Mouse (Mus musculus): ENCODE measurements around the gene Aatk. TPM values are rescaled to one million over a fixed set of nuclear protein-coding genes. Genes with fewer than 3 reads are reported as not detected.

The Aatk gene
- polyA plus RNA-seq, 1 experiment from 2014 or later: 32.2 TPM

DNA sequence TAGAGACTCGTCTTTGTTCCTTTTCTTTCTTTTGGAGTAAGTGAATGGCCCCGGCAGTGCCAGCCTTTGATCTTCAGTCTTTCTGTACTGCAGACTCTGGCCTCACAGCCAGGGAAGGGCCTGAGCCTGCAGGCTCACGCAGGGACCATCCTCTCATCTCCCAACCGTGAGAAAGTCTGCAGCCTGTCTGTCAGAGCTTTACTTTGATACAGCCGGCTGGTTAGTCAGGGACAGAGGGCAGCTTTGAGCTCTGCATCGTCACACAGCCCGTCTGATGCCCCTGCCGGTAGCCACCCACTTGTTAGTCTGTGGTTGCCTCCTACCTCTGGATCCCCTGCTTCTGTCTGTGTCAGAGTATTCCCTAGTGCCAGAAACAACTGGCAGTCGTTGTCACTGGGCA is 81.9 kb downstream of the Aatk start:
- no peak overlapping the region for H3K9ac ChIP-seq (replicated peaks; ENCODE audit: low read depth, low read length)
- WGBS: 11% methylated on average over 9 of the region's 9 CpGs
- no peak for ATAC-seq (ENCODE audit: low read depth)
- no peak overlapping the region for H3K27ac ChIP-seq (ENCODE audit: low read depth, low read length)
- 0 out of 2 replicates have a peak, but pooled peaks cover 8% of the 10 kb centered on the region for H3K4me1 ChIP-seq (ENCODE audit: control insufficient read depth, insufficient read depth, low read length)
- no peaks in the 10 kb centered on the region for H3K27me3 ChIP-seq (ENCODE audit: control insufficient read depth, insufficient read depth, low read length)
- no peak overlapping the region for H3K4me2 ChIP-seq (ENCODE audit: low read depth, low read length)
- H3K4me3 ChIP-seq (ENCODE audit: low read depth, low read length): no peak overlapping the region
- H3K36me3 ChIP-seq (ENCODE audit: control insufficient read depth, insufficient read depth, low read length): no peaks in the 10 kb centered on the region
- H3K9me3 ChIP-seq (ENCODE audit: control insufficient read depth, low read length): no peaks in the 10 kb centered on the region

DNA sequence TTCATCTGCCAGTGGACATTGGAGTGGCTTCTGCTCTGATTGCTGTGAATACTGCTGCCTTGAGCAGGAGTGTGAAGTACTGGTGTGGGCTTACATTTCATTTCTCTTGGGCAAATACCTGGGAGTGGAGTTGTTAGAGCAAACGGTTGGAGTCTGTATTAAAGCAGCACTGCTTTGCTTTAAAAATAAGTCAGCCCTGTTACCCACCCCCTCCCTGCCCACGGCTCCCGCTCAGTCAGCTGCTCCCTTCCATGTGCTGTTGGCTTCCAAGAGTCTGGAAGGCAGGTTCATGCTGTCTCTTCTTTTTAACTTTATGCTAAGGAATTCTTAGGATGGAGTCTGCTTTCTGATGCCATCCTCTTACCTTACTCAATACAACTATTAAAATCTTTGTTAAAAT is 85.5 kb downstream of the Aatk start:
- WGBS: 87% methylated on average over 3 of the region's 3 CpGs
- Histone ChIP-seq H3K27ac (ENCODE audit: low read depth, low read length) (no peak overlapping the region), H3K9ac (replicated peaks; ENCODE audit: low read depth, low read length) (no peak overlapping the region), H3K9me3 (ENCODE audit: control insufficient read depth, low read length) (no peaks in the 10 kb centered on the region), H3K27me3 (ENCODE audit: control insufficient read depth, insufficient read depth, low read length) (no peaks in the 10 kb centered on the region), H3K4me2 (ENCODE audit: low read depth, low read length) (no peak overlapping the region), H3K4me1 (ENCODE audit: control insufficient read depth, insufficient read depth, low read length) (no peaks in the 10 kb centered on the region), H3K4me3 (ENCODE audit: low read depth, low read length) (no peak overlapping the region), H3K36me3 (ENCODE audit: control insufficient read depth, insufficient read depth, low read length) (no peaks in the 10 kb centered on the region)
- ATAC-seq (ENCODE audit: low read depth): no peak

DNA sequence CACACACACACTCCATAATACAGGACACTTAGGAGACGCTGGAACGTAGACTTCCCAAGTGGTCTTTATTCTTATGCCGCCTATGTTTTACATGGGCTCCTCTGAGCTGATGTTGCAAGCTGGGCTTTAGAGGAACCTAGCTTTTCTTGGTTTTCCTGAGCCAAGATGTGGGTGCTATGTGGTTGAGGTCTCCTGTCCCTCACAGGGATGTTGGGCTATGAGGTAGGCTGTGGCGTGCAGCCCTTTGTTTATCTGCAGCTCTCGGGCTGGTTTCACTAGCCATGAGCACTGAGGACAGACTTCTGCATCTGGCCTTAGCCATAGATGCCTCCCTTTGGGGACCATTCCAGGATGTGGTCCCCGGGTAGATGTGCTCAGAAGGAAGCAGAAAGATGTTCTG is 86.3 kb downstream of the Aatk start:
- Histone ChIP-seq H3K9ac (replicated peaks; ENCODE audit: low read depth, low read length) (no peak overlapping the region), H3K4me2 (ENCODE audit: low read depth, low read length) (no peak overlapping the region), H3K4me3 (ENCODE audit: low read depth, low read length) (no peak overlapping the region), H3K9me3 (ENCODE audit: control insufficient read depth, low read length) (no peaks in the 10 kb centered on the region), H3K36me3 (ENCODE audit: control insufficient read depth, insufficient read depth, low read length) (no peaks in the 10 kb centered on the region), H3K4me1 (ENCODE audit: control insufficient read depth, insufficient read depth, low read length) (no peaks in the 10 kb centered on the region), H3K27ac (ENCODE audit: low read depth, low read length) (no peak overlapping the region), H3K27me3 (ENCODE audit: control insufficient read depth, insufficient read depth, low read length) (no peaks in the 10 kb centered on the region)
- WGBS: 91% methylated on average over 6 of the region's 6 CpGs
- no peak for ATAC-seq (ENCODE audit: low read depth)

DNA sequence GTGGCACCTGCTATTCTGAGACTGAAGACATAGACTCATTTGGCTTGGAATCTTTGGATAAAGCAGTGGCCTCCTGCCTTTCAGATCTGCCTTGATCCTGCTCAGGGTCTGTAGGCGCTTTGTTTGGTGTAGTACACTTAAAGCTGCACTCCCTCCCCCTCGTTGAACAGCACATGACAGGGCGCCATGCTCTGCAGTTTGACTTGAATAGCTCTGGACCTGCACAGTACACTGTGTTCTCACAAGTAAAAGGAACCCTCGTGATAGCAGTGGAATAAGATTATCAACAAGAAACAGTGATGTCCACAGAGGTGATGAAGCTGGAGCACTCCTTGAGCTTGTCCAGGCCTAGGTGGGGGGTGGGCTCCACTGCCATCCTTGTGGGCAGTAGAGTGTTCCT is 87.3 kb downstream of the Aatk start:
- no peaks in the 10 kb centered on the region for H3K27me3 ChIP-seq (ENCODE audit: control insufficient read depth, insufficient read depth, low read length)
- no peak overlapping the region for H3K4me3 ChIP-seq (ENCODE audit: low read depth, low read length)
- H3K4me2 ChIP-seq (ENCODE audit: low read depth, low read length): no peak overlapping the region
- H3K27ac ChIP-seq (ENCODE audit: low read depth, low read length): no peak overlapping the region
- H3K9me3 ChIP-seq (ENCODE audit: control insufficient read depth, low read length): no peaks in the 10 kb centered on the region
- no peaks in the 10 kb centered on the region for H3K4me1 ChIP-seq (ENCODE audit: control insufficient read depth, insufficient read depth, low read length)
- H3K36me3 ChIP-seq (ENCODE audit: control insufficient read depth, insufficient read depth, low read length): no peaks in the 10 kb centered on the region
- H3K9ac ChIP-seq (replicated peaks; ENCODE audit: low read depth, low read length): no peak overlapping the region
- no peak for ATAC-seq (ENCODE audit: low read depth)
- WGBS: 79% methylated on average over 4 of the region's 4 CpGs

DNA sequence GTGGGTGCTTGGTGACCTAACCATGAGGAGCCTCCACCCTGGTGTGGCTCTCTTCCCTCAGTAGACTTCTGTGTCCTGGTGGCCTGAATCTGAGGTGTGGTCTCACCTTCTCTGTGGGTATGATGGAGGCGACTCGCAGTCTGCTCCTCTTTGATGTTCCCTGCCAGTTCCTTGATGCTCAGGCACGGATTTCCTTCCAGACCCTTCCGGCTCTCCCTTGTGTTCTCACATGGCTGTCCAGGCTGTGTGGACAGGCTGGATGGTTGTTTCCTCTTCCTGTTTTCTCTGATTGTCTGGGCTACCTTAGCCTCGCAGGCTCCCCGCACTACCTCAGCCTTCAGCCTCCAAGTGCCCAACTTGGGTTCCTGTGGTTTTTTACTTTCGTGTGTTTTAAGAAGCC is 88.1 kb downstream of the Aatk start:
- no peak overlapping the region for H3K4me3 ChIP-seq (ENCODE audit: low read depth, low read length)
- no peak overlapping the region for H3K4me2 ChIP-seq (ENCODE audit: low read depth, low read length)
- WGBS: 82% methylated on average over 7 of the region's 7 CpGs
- no peak overlapping the region for H3K9ac ChIP-seq (replicated peaks; ENCODE audit: low read depth, low read length)
- no peak overlapping the region for H3K27ac ChIP-seq (ENCODE audit: low read depth, low read length)
- ATAC-seq (ENCODE audit: low read depth): no peak
- no peaks in the 10 kb centered on the region for H3K9me3 ChIP-seq (ENCODE audit: control insufficient read depth, low read length)
- no peaks in the 10 kb centered on the region for H3K27me3 ChIP-seq (ENCODE audit: control insufficient read depth, insufficient read depth, low read length)
- no peaks in the 10 kb centered on the region for H3K36me3 ChIP-seq (ENCODE audit: control insufficient read depth, insufficient read depth, low read length)
- no peaks in the 10 kb centered on the region for H3K4me1 ChIP-seq (ENCODE audit: control insufficient read depth, insufficient read depth, low read length)

MicroRNA genes within 50 kb of the gene (microRNA counts, 519-probe panel; counts per million panel counts)
- 3,713 counts per million, percentile 33 among the panel's probes with 10 or more counts for microRNA mmu-miR-338-3p
- not detected for microRNA mmu-miR-338-5p

Small RNA genes lying within 50 kb of the gene (microRNA-seq; reads per million reads assigned to microRNA genes)
- not detected for gene Gm25948
- gene Mir3065: not detected
- gene Mir338: not detected

Other genes with a start within 250 kb of the Aatk start
- gene Chmp6, start 133.7 kb downstream of the Aatk start, polyA plus RNA-seq (2014; fragmentation: Nextera tagmentation; extraction: Ambion mirVana): 92.9 and 101 TPM in 2 replicates
- 12.6 and 13.7 TPM in 2 replicates for gene Baiap2, start 104.4 kb downstream of the Aatk start, polyA plus RNA-seq (2014; fragmentation: Nextera tagmentation; extraction: Ambion mirVana)
- gene Cep131, start 39.7 kb upstream of the Aatk start, polyA plus RNA-seq (2014; fragmentation: Nextera tagmentation; extraction: Ambion mirVana): 20.4 and 23.6 TPM in 2 replicates
- 20.7 and 21.1 TPM in 2 replicates for gene Tepsin, start 51.6 kb upstream of the Aatk start, polyA plus RNA-seq (2014; fragmentation: Nextera tagmentation; extraction: Ambion mirVana)
- gene Ndufaf8, start 51.8 kb upstream of the Aatk start, polyA plus RNA-seq (2014; fragmentation: Nextera tagmentation; extraction: Ambion mirVana): 49.1 and 61.5 TPM in 2 replicates
- gene Slc38a10, start 104.2 kb upstream of the Aatk start, polyA plus RNA-seq (2014; fragmentation: Nextera tagmentation; extraction: Ambion mirVana): 78.8 and 90.6 TPM in 2 replicates
- gene Bahcc1, start 185.8 kb upstream of the Aatk start, polyA plus RNA-seq (2014; fragmentation: Nextera tagmentation; extraction: Ambion mirVana): 17.0 and 20.8 TPM in 2 replicates